Mouse (Mus musculus): ENCODE measurements around the gene Zfp958. TPM values are rescaled to one million over a fixed set of nuclear protein-coding genes. Genes with fewer than 3 reads are reported as not detected.

Gene Zfp958
- 1.7 and 1.9 TPM in 2 replicates for polyA plus RNA-seq (2012; rRNA removed)

GRCm38 (mm10) chr8:4612932-4613853 lies at the start of gene Zfp958:
Zfp958 (plus strand) TSS chr8:4613167.

Other genes starting within 250 kb of the Zfp958 start
- gene Cers4, start 120.1 kb upstream of the Zfp958 start, polyA plus RNA-seq (2012; rRNA removed), result 2.0 and 2.3 TPM in 2 replicates
- gene Shcbp1, start 166.4 kb downstream of the Zfp958 start, polyA plus RNA-seq (2012; rRNA removed), result 9.2 and 9.6 TPM in 2 replicates

Data from liver, embryonic 18 days (tissue).